Mouse (Mus musculus): Measurements from ENCODE around the gene Chrd. TPM values are rescaled to one million over a fixed set of nuclear protein-coding genes. Genes with fewer than 3 reads are reported as not detected.
A peak's percentile ranks its signal among the peaks of the same experiment; 100 is the strongest.

Chrd gene
- polyA plus RNA-seq, 1 experiment: 1.1 TPM

DNA sequence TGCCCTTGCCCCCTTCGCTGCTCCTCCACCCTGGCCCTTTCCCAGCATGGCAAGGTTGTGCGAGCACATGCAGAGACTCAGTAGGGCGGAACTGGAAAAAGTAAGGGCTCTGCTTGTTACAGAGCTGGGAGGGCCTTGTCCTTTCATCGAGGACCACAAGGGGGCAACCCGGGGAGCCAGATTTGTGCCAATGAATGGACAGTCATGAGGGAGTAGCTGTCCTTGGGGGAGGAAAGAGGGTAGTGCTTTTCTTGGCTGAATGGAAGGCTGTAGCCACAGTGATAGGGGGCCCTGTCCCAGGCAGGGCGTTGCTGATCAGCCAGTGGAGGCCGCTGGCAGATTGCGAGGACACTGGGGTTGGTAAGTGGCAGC, 30.4 kb upstream of the Chrd start:
- no peaks in the 10 kb centered on the region for H3K9me3 ChIP-seq (replicated peaks; ENCODE audit: control insufficient read depth, insufficient read depth, low read length, poor library complexity, severe bottlenecking)
- H3K9ac ChIP-seq (ENCODE audit: low read depth, poor library complexity, severe bottlenecking): peak overlapping the region; percentile 54
- no peaks in the 10 kb centered on the region for H3K27me3 ChIP-seq (ENCODE audit: control insufficient read depth, insufficient read depth, low read length, poor library complexity, severe bottlenecking)
- TF ChIP-seq EP300 (IDR thresholded peaks at IDR 0.05; ENCODE audit: insufficient read depth, low read depth, low read length): no peak
- peak; percentile 65 for TF ChIP-seq CTCF (IDR thresholded peaks at IDR 0.05; ENCODE audit: low read depth, low read length)
- H3K4me1 ChIP-seq (ENCODE audit: control insufficient read depth, insufficient read depth, low read length): no peaks in the 10 kb centered on the region
- H3K36me3 ChIP-seq (ENCODE audit: control insufficient read depth, insufficient read depth, low read length, poor library complexity, severe bottlenecking): 0 out of 2 replicates have a peak, but pooled peaks cover 5% of the 10 kb centered on the region
- H3K4me3 ChIP-seq (ENCODE audit: low read depth, low read length): peak overlapping the region; percentile 66
- H3K27ac ChIP-seq (ENCODE audit: insufficient read depth, low read length): peak overlapping the region; percentile 71

GRCm38 (mm10) chr16:20703071-20703470, 29.9 kb upstream of the Chrd start:
- H3K4me3 ChIP-seq (ENCODE audit: low read depth, low read length): no peak overlapping the region
- no peaks in the 10 kb centered on the region for H3K27me3 ChIP-seq (ENCODE audit: control insufficient read depth, insufficient read depth, low read length, poor library complexity, severe bottlenecking)
- H3K9ac ChIP-seq (ENCODE audit: low read depth, poor library complexity, severe bottlenecking): no peak overlapping the region
- TF ChIP-seq EP300 (IDR thresholded peaks at IDR 0.05; ENCODE audit: insufficient read depth, low read depth, low read length): no peak
- no peak for TF ChIP-seq CTCF (IDR thresholded peaks at IDR 0.05; ENCODE audit: low read depth, low read length)
- no peak for TF ChIP-seq POLR2A (IDR thresholded peaks at IDR 0.05; ENCODE audit: insufficient read depth, low read length)
- H3K27ac ChIP-seq (ENCODE audit: insufficient read depth, low read length): no peak overlapping the region
- H3K36me3 ChIP-seq (ENCODE audit: control insufficient read depth, insufficient read depth, low read length, poor library complexity, severe bottlenecking): 0 out of 2 replicates have a peak, but pooled peaks cover 5% of the 10 kb centered on the region
- no peaks in the 10 kb centered on the region for H3K4me1 ChIP-seq (ENCODE audit: control insufficient read depth, insufficient read depth, low read length)
- H3K9me3 ChIP-seq (replicated peaks; ENCODE audit: control insufficient read depth, insufficient read depth, low read length, poor library complexity, severe bottlenecking): no peaks in the 10 kb centered on the region

DNA sequence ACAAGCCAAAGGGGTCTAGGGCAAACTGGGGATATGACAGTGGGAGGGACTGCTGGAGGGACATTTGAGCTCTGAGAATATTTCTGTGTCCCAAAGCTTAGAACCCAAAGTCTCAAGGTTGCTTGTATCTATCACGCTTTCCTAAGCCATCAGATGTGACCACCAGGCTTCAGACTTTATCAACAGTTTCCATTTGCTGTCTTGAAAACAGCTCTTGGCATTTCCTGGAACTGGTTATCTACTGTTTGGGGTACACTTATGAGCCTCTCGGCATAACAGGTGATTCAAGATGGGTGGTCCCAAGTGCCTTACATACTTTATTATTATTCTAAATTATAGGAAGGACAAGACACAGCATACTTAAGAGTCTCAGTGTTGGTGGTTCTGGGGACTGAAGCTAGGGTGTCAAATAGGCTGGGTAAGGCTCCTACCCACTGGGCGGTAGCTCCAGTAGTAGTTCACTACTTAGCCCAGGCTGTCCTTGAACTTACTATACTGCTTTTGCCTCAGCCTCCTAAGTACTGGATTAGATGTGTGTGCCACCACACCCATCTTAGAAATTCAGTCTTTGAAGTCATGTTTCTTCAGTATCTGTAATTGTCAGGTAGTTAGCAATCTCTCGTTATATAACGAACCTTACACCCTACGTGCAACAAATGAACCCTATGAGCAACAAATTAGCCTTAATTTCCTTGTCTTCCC, 29.1 kb upstream of the Chrd start:
- Histone ChIP-seq H3K27ac (ENCODE audit: insufficient read depth, low read length) (no peak overlapping the region), H3K36me3 (ENCODE audit: control insufficient read depth, insufficient read depth, low read length, poor library complexity, severe bottlenecking) (0 out of 2 replicates have a peak, but pooled peaks cover 5% of the 10 kb centered on the region), H3K9me3 (replicated peaks; ENCODE audit: control insufficient read depth, insufficient read depth, low read length, poor library complexity, severe bottlenecking) (no peaks in the 10 kb centered on the region), H3K27me3 (ENCODE audit: control insufficient read depth, insufficient read depth, low read length, poor library complexity, severe bottlenecking) (no peaks in the 10 kb centered on the region), H3K9ac (ENCODE audit: low read depth, poor library complexity, severe bottlenecking) (no peak overlapping the region), H3K4me3 (ENCODE audit: low read depth, low read length) (no peak overlapping the region), H3K4me1 (ENCODE audit: control insufficient read depth, insufficient read depth, low read length) (no peaks in the 10 kb centered on the region)
- TF ChIP-seq EP300 (IDR thresholded peaks at IDR 0.05; ENCODE audit: insufficient read depth, low read depth, low read length) (no peak), CTCF (IDR thresholded peaks at IDR 0.05; ENCODE audit: low read depth, low read length) (no peak), POLR2A (IDR thresholded peaks at IDR 0.05; ENCODE audit: insufficient read depth, low read length) (no peak)

GRCm38 (mm10) chr16:20705786-20706185, 27.1 kb upstream of the Chrd start:
- 0 out of 2 replicates have a peak, but pooled peaks cover 5% of the 10 kb centered on the region for H3K36me3 ChIP-seq (ENCODE audit: control insufficient read depth, insufficient read depth, low read length, poor library complexity, severe bottlenecking)
- no peaks in the 10 kb centered on the region for H3K9me3 ChIP-seq (replicated peaks; ENCODE audit: control insufficient read depth, insufficient read depth, low read length, poor library complexity, severe bottlenecking)
- no peaks in the 10 kb centered on the region for H3K27me3 ChIP-seq (ENCODE audit: control insufficient read depth, insufficient read depth, low read length, poor library complexity, severe bottlenecking)
- H3K4me1 ChIP-seq (ENCODE audit: control insufficient read depth, insufficient read depth, low read length): no peaks in the 10 kb centered on the region
- TF ChIP-seq CTCF (IDR thresholded peaks at IDR 0.05; ENCODE audit: low read depth, low read length) (no peak), EP300 (IDR thresholded peaks at IDR 0.05; ENCODE audit: insufficient read depth, low read depth, low read length) (no peak), POLR2A (IDR thresholded peaks at IDR 0.05; ENCODE audit: insufficient read depth, low read length) (no peak)
- no peak overlapping the region for H3K27ac ChIP-seq (ENCODE audit: insufficient read depth, low read length)
- no peak overlapping the region for H3K9ac ChIP-seq (ENCODE audit: low read depth, poor library complexity, severe bottlenecking)
- H3K4me3 ChIP-seq (ENCODE audit: low read depth, low read length): no peak overlapping the region

- no peak for TF ChIP-seq EP300 (IDR thresholded peaks at IDR 0.05; ENCODE audit: insufficient read depth, low read depth, low read length)
- no peak for TF ChIP-seq CTCF (IDR thresholded peaks at IDR 0.05; ENCODE audit: low read depth, low read length)
- no peak for TF ChIP-seq POLR2A (IDR thresholded peaks at IDR 0.05; ENCODE audit: insufficient read depth, low read length)
- no peaks in the 10 kb centered on the region for H3K9me3 ChIP-seq (replicated peaks; ENCODE audit: control insufficient read depth, insufficient read depth, low read length, poor library complexity, severe bottlenecking)
- no peak overlapping the region for H3K9ac ChIP-seq (ENCODE audit: low read depth, poor library complexity, severe bottlenecking)
- peak overlapping the region; percentile 51 for H3K27ac ChIP-seq (ENCODE audit: insufficient read depth, low read length)
- H3K4me3 ChIP-seq (ENCODE audit: low read depth, low read length): no peak overlapping the region
- 0 out of 2 replicates have a peak, but pooled peaks cover 7% of the 10 kb centered on the region for H3K36me3 ChIP-seq (ENCODE audit: control insufficient read depth, insufficient read depth, low read length, poor library complexity, severe bottlenecking)
- no peaks in the 10 kb centered on the region for H3K27me3 ChIP-seq (ENCODE audit: control insufficient read depth, insufficient read depth, low read length, poor library complexity, severe bottlenecking)
- H3K4me1 ChIP-seq (ENCODE audit: control insufficient read depth, insufficient read depth, low read length): no peaks in the 10 kb centered on the region
These were observed 26.4 kb upstream of the Chrd start for GRCm38 (mm10) chr16:20706407-20707055.

Data from ES-Bruce4 (cell line).